Mouse (Mus musculus) cerebellum, adult 2 months (tissue): ENCODE data around the gene Ank3.

Experiments used
- CTCF ChIP-seq: fragments of 200-500 bp; IDR thresholded peaks from 2 replicates; pipeline ENCODE4 v1.5.1; 2011; ENCODE audit warnings: low read depth, mild to moderate bottlenecking, control low read depth, low read length, moderate library complexity, borderline replicate concordance; ENCODE audit not compliant: insufficient read depth
- POLR2A ChIP-seq: fragments of 200-500 bp; IDR thresholded peaks from 2 replicates; pipeline ENCODE4 v1.6.1; 2011; ENCODE audit warnings: low read length, control low read depth, borderline replicate concordance; ENCODE audit not compliant: insufficient read depth

DNA sequence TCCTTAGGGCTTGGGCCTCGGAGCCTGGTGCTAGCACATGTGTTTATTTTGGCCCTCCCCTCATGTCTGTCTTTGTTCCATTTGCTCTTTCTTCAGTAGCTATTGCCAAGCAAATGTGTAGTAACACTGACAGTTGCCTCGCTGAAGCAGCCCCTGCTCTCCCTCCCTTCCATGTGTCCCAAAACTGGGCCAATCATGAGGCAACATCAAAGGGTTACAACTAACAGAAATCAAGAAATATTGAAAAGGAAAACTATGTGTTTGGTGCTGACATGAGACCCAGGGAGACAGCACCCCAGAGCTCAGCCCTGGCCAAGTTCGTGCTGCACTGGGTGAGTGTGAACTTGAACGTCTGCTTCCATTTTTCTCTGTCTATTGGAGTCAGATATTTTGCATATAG, 365.8 kb downstream of the Ank3 start:
- no peak for TF ChIP-seq CTCF
- TF ChIP-seq POLR2A: no peak
